Mouse (Mus musculus): ENCODE results near the gene Gas1. TPM values are rescaled to one million over a fixed set of nuclear protein-coding genes. Genes with fewer than 3 reads are reported as not detected.

The Gas1 gene
- polyA plus RNA-seq (2017; shearing (Covaris generic)): not detected

GRCm38 (mm10) chr13:60177106-60177796 lies at the start of gene Gas1:
Gas1 (minus strand) TSS chr13:60177365.

